Mouse (Mus musculus) cortical plate, adult 2 months (tissue): Measurements from ENCODE around the gene Mbnl2. TPM values are rescaled to one million over a fixed set of nuclear protein-coding genes. Genes with fewer than 3 reads are reported as not detected.

ENCODE experiments used
- H3K27ac ChIP-seq: fragments of 200-500 bp; 2 replicates; pipeline ENCODE4 v1.5.1; 2012; ENCODE audit warnings: low read length, control low read depth, inconsistent platforms; ENCODE audit not compliant: insufficient read depth
- H3K4me1 ChIP-seq: fragments of 200-500 bp; 2 replicates; pipeline ENCODE4 v1.6.1; 2011; ENCODE audit warnings: low read length; ENCODE audit not compliant: control insufficient read depth, insufficient read depth
- H3K4me3 ChIP-seq: fragments of 200-500 bp; 2 replicates; pipeline ENCODE4 v1.5.1; 2011; ENCODE audit warnings: mild to moderate bottlenecking, low read length, control low read depth; ENCODE audit not compliant: insufficient read depth
- CTCF ChIP-seq: fragments of 200-500 bp; IDR thresholded peaks from 2 replicates; pipeline ENCODE4 v1.5.1; 2011; ENCODE audit warnings: mild to moderate bottlenecking, control low read depth, low read length; ENCODE audit not compliant: insufficient read depth; ENCODE audit errors: extremely low read depth
- POLR2A ChIP-seq: fragments of 200-500 bp; IDR thresholded peaks from 2 replicates; pipeline ENCODE4 v1.6.1; 2011; ENCODE audit warnings: mild to moderate bottlenecking, low read length, control low read depth; ENCODE audit not compliant: insufficient read depth; ENCODE audit errors: extremely low read depth
- polyA plus RNA-seq: library from polyadenylated mRNA; depleted of rRNA; stranded (reverse); fragments of >200 nt; gene quantifications from 2 replicates; pipeline ENCODE4 v1.2.3, GENCODE M21; 2012

The Mbnl2 gene
- polyA plus RNA-seq, 1 experiment = 148 TPM

GRCm38 (mm10) chr14:120402715-120403114 is 127.2 kb downstream of the Mbnl2 start:
- Histone ChIP-seq H3K4me3 (no peak overlapping the region), H3K27ac (no peak overlapping the region), H3K4me1 (no peaks in the 10 kb centered on the region)
- no peak for TF ChIP-seq CTCF
- TF ChIP-seq POLR2A = no peak

- Histone ChIP-seq H3K4me3 (no peak overlapping the region), H3K27ac (no peak overlapping the region), H3K4me1 (no peaks in the 10 kb centered on the region)
- TF ChIP-seq CTCF (peak; percentile 36), POLR2A (no peak)
These were observed 128.9 kb downstream of the Mbnl2 start for GRCm38 (mm10) chr14:120404364-120404763.

- Histone ChIP-seq H3K27ac (no peak overlapping the region), H3K4me3 (no peak overlapping the region), H3K4me1 (peaks cover 2% of the 10 kb centered on the region; the same call in 1 of the 2 replicates)
- no peak for TF ChIP-seq POLR2A
- no peak for TF ChIP-seq CTCF
These were observed 129.5 kb downstream of the Mbnl2 start for GRCm38 (mm10) chr14:120404811-120405582.

- H3K4me3 ChIP-seq = no peak overlapping the region
- no peak overlapping the region for H3K27ac ChIP-seq
- H3K4me1 ChIP-seq = peaks cover 2% of the 10 kb centered on the region; the same call in 1 of the 2 replicates
- no peak for TF ChIP-seq CTCF
- no peak for TF ChIP-seq POLR2A
These were observed 130.1 kb downstream of the Mbnl2 start for GRCm38 (mm10) chr14:120405597-120405996.

GRCm38 (mm10) chr14:120406271-120406670 is 130.8 kb downstream of the Mbnl2 start:
- no peak overlapping the region for H3K4me3 ChIP-seq
- TF ChIP-seq POLR2A (no peak), CTCF (no peak)

GRCm38 (mm10) chr14:120406820-120407219 is 131.4 kb downstream of the Mbnl2 start:
- TF ChIP-seq CTCF = no peak
- no peak for TF ChIP-seq POLR2A
- no peak overlapping the region for H3K27ac ChIP-seq
- H3K4me1 ChIP-seq = peaks cover 2% of the 10 kb centered on the region; the same call in 1 of the 2 replicates
- H3K4me3 ChIP-seq = no peak overlapping the region

More at GRCm38 (mm10) chr14:120406271-120406670, 130.8 kb downstream of the Mbnl2 start:
- Histone ChIP-seq H3K27ac (no peak overlapping the region), H3K4me1 (peaks cover 2% of the 10 kb centered on the region; the same call in 1 of the 2 replicates)

- no peak overlapping the region for H3K4me3 ChIP-seq
- no peak for TF ChIP-seq CTCF
- TF ChIP-seq POLR2A = no peak
- H3K4me1 ChIP-seq = peaks cover 2% of the 10 kb centered on the region; the same call in 1 of the 2 replicates
- H3K27ac ChIP-seq = no peak overlapping the region
These were observed 134.4 kb downstream of the Mbnl2 start for GRCm38 (mm10) chr14:120409854-120410253.

- Histone ChIP-seq H3K4me3 (no peak overlapping the region), H3K4me1 (no peaks in the 10 kb centered on the region), H3K27ac (no peak overlapping the region)
- no peak for TF ChIP-seq CTCF
- TF ChIP-seq POLR2A = no peak
These were observed 141.4 kb downstream of the Mbnl2 start for GRCm38 (mm10) chr14:120416886-120417285.

- no peak for TF ChIP-seq CTCF
- no peak for TF ChIP-seq POLR2A
- H3K4me3 ChIP-seq = no peak overlapping the region
- H3K27ac ChIP-seq = no peak overlapping the region
- no peaks in the 10 kb centered on the region for H3K4me1 ChIP-seq
These were observed 143.5 kb downstream of the Mbnl2 start for GRCm38 (mm10) chr14:120418964-120419363.

- no peak for TF ChIP-seq CTCF
- Histone ChIP-seq H3K4me1 (no peaks in the 10 kb centered on the region; the same call in 1 of the 2 replicates), H3K27ac (no peak overlapping the region), H3K4me3 (no peak overlapping the region)
These were observed 153.0 kb downstream of the Mbnl2 start for GRCm38 (mm10) chr14:120428497-120428896.
